Mouse (Mus musculus) c-Kit-positive CD71-positive TER-119-negative erythroid progenitor cells, embryonic 14.5 days (primary cell): Measurements from ENCODE around the gene Samd8.

ENCODE experiments used
- DNase-seq: peaks from one replicate; pipeline ENCODE4 v3.0.0-alpha.2; 2013; ENCODE audit warnings: low read depth

Samd8 gene

DNA sequence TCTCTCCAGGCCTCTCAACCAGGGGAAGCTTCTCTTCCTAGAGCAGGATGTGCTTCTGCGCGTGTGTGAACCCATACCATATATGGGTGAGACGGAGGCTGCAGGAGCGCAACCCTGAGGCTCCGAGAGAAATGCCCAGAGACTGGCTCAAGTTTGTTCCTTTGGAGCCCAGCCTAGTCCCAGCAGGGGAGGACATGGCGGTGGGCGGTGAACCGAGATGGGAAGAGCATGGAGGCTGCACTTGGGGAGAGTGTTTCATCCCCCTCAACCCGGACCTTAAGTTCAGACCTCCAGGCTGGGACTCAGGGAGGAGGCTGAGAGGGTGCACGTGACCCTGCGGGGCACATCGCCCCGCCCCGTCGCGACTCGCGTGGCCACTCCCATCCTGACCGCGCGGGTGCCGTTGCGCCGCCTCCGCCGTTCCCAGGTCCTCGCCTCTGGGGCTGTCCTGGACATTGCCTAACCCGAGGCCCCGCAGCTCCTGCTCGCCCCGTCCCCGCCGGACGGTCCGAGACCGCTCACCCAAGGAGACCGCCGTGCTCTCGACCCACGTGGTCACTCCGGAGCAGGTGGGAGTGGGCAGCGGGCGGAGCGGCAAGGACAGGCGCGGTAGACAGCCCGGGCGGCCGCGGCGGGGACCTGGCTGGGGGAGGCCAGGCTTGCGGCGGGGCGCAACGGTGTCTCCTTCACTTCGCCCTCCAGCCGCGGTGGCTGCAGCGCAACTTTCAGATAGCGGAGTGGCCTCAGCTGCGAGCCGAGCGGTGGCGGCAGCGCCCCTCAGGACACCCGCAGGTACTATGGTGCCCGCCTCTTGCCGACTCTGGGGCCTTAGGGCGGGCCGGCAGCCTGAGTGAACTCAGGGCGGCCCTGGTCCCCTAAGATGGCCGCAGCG is 80.8 kb downstream of the Samd8 start:
- peak; percentile 87 for DNase-seq

DNA sequence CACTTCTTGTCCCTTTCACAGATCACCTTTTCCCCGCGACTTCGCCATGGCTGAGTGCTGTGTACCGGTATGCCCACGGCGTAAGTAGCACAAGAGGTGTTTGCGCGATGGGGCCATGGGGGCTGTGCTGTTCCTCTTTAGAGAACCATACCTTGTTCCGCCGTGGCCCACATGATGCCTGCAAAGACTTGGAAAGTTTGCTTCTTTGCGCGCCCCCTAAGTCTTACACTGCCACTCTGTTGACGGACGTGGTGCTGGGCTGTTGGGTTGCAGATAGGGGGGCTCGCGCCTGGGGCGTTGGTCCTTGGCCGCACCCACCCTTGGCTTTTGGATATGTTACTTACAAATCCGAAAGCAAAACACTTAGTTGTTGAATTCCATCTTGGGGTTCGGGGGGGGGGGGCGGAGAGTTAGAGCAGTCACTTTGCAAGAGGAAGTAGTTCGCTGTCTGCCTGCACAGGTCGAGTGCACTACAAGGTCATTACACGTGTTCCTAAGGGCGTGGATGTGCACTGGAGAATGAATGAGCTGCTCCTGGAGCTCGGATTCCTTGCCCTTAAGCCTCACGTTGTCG is 81.6 kb downstream of the Samd8 start:
- DNase-seq: no peak

- DNase-seq: no peak
Measured at GRCm38 (mm10) chr14:21838336-21839017, 88.1 kb downstream of the Samd8 start.

DNA sequence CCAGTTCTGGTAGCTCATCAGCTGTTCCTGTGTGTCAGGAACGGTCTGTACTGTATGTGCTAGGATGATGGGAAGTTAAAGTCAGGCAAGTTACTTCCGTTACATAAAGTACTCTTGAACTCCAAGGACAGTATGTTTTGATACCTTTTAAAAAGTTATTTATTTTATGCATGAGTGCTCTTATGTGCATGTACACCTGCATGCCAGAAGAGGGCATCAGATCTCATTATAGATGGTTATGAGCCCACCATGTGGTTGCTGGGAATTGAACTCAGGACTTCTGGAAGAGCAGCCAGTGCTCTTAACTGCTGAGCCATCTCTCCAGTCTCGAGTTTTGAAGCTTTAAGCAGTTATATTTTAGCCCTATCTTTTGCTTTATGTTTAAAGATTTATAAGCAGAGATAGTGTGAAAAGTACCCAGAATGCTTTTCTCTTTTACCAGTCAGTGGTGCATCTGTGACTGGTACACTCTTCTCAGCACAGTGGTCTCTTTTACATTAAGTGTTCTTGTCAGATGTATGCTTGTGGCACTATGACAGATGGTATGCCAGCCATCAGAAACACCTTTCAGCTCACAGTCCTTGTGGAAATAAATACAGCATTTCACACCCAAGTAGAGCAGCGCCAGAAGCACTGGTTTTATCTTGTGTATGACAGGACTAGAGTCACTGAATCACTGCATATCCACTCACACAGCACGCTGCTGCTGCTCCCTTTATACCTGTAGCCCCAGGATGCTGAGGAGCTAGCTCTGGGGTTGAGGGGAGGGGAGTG is 91.7 kb downstream of the Samd8 start:
- DNase-seq: no peak

DNA sequence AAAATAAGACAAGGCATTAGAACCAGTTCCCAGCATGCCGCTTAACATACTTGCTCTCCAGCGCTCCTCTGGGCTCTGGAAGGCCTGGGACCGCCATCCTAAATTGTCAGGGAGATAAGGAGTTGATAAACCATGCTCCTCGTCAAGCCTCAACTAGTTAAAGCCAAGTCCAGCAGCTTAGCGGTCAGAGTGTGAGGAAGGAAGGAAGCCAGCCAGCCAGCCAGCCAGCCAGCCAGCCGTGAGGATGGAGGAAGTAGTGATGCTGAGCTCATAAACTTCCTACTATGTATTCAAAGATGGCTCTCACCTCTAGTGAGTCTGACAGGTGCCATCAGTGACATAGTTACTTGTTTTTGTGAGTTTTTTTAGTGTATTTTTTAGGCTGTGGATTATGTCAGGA is 92.9 kb downstream of the Samd8 start:
- DNase-seq: no peak

DNA sequence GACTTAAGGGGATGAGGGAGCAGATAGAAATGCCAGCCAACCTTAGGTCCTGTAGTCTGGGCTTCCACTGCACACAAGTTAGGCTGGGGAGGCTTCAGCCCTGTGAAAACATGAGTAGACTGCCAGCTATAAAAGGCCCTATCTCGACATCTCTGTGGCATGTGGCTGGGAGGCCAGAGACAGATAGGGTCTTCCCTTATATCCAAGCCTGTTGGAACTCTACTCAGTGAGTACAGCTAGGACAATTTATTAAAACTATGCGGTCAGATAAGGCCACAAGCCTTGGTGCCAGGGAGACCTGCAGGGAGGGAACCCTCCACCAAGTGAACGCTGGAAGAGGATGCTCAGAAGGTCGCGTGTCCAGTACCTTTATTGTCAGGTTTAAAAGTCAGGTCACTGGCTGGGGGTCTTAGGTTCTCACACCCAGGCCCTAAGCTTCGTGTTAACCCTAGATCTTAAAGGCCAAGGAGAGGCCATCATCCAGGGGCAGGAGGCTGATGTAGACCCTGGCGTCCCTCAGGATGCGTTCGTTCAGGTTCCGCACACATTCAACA is 96.6 kb downstream of the Samd8 start:
- DNase-seq: no peak

DNA sequence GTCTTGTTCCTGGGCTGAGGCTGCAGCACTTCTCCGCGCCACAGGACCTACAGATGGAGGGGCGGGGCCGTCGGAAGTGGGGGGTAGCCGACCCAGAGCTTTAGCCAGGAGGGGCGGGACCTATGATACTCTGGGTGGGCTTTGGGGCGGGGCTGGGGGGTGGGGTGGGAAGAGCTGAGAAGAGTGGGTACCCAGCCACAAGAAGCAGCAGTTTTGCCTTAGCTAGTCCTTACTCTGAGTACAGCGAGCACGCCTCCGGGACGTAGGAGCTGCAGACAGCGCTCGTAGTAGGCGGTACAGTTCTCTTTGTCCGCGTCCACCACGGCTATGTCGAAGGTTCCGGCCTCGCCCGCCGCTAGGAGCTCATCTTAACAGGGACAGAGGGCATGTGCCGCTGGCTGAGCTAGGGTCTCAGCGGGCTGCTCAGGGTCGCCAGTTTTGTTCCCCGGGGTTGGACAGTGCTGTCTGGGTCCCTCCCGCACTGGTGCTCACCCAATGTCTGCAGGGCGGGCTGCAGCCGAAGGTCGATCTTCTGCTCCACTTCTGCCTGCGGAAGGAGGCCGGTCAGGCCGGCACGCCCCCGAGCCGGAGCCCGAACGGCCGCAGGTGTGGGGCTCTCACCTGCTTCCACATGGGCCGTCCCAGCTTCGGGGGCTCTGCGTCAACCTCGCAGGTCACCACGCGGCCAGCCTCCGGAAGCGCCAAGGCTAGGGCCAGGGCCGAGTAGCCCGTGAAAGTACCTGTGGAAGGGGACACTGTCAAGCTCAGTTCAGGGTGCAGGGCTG is 97.2 kb downstream of the Samd8 start:
- DNase-seq: no peak
